Mouse (Mus musculus): Measurements from ENCODE around the gene Fxyd1. TPM values are rescaled to one million over a fixed set of nuclear protein-coding genes. Genes with fewer than 3 reads are reported as not detected.
A peak's percentile ranks its signal among the peaks of the same experiment; 100 is the strongest.

Fxyd1 gene
- polyA plus RNA-seq (2016; fragmentation: Nextera tagmentation; extraction: Ambion mirVana), result 6.2 and 7.7 TPM in 2 replicates

DNA sequence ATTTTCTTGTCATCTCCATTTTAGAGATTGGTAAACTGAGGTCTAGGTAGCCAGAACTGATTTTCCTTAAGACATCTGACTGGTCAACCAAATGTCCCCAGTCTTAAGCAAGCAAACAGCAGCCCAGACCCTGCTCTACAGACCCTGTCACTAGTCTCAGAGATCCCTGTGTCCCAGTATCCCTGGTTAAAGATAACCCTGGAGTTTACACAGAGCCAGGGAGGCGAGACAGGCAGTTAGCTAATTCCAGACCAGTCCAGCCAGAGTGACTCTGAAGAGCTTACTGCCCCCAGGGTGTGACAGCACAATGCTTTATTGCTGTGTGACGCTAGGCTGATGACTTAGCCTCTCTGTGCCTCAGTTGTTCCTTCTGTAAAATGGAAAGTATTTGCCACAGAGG lies at the start of gene Fxyd1:
Gene Fxyd1, minus strand, starts transcription at position 129 of the 400 bp plus-strand sequence.
- no peak within 1 kb of the TSS for H3K4me3 ChIP-seq
- DNase-seq (ENCODE audit: low spot score), result no peak
- H3K9me3 ChIP-seq (replicated peaks), result no peaks in the 10 kb centered on the region
- no peaks in the 10 kb centered on the region for H3K36me3 ChIP-seq
- peaks cover 36% of the 10 kb centered on the region for H3K4me1 ChIP-seq
- peaks cover 31% of the 10 kb centered on the region for H3K27me3 ChIP-seq (ENCODE audit: low read depth, poor library complexity, severe bottlenecking)
- WGBS, result 59% methylated on average over 2 of the region's 2 CpGs
- peak within 1 kb of the TSS; percentile 80; the same call in 1 of the 2 replicates for H3K27ac ChIP-seq

GRCm38 (mm10) chr7:31106166-31106565 lies 49.2 kb upstream of the Fxyd1 start:
- DNase-seq (ENCODE audit: low spot score), result no peak
- WGBS, result 60% methylated on average over 3 of the region's 3 CpGs
- Histone ChIP-seq H3K27ac (no peak overlapping the region), H3K36me3 (no peaks in the 10 kb centered on the region), H3K4me1 (0 out of 2 replicates have a peak, but pooled peaks cover 2% of the 10 kb centered on the region), H3K9me3 (replicated peaks) (no peaks in the 10 kb centered on the region), H3K4me3 (no peak overlapping the region), H3K27me3 (ENCODE audit: low read depth, poor library complexity, severe bottlenecking) (0 out of 2 replicates have a peak, but pooled peaks cover 12% of the 10 kb centered on the region)

GRCm38 (mm10) chr7:31105061-31105768 lies 48.2 kb upstream of the Fxyd1 start:
- Histone ChIP-seq H3K36me3 (no peaks in the 10 kb centered on the region), H3K4me1 (0 out of 2 replicates have a peak, but pooled peaks cover 2% of the 10 kb centered on the region), H3K27ac (no peak overlapping the region), H3K9me3 (replicated peaks) (no peaks in the 10 kb centered on the region), H3K4me3 (no peak overlapping the region), H3K27me3 (ENCODE audit: low read depth, poor library complexity, severe bottlenecking) (0 out of 2 replicates have a peak, but pooled peaks cover 12% of the 10 kb centered on the region)
- 66% methylated on average over 15 of the region's 15 CpGs for WGBS
- DNase-seq (ENCODE audit: low spot score), result peak; percentile 70

GRCm38 (mm10) chr7:31100786-31101185 lies 43.8 kb upstream of the Fxyd1 start:
- H3K27me3 ChIP-seq (ENCODE audit: low read depth, poor library complexity, severe bottlenecking), result 0 out of 2 replicates have a peak, but pooled peaks cover 12% of the 10 kb centered on the region
- H3K36me3 ChIP-seq, result no peaks in the 10 kb centered on the region
- no peak overlapping the region for H3K4me3 ChIP-seq
- no peaks in the 10 kb centered on the region for H3K9me3 ChIP-seq (replicated peaks)
- 87% methylated on average over 14 of the region's 14 CpGs for WGBS
- H3K4me1 ChIP-seq, result peaks cover 11% of the 10 kb centered on the region
- DNase-seq (ENCODE audit: low spot score), result no peak
- H3K27ac ChIP-seq, result no peak overlapping the region

DNA sequence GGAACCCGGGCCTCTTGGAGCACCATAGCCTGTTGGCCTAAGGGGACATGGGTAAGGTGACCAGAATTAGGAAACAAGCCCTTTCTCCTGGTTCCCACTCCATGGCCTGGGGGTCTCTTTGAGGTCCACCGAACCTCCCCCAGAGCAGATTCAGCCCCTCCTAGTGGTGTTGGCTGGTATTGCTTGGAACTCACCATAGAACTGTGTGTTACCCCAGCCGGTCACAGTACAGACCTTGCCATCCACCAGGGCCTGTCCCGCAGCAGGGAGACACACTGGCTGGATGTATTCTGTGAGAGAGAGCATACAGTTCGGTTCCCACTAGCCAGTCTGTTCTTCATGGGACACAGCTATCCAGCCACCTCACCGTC lies 42.6 kb upstream of the Fxyd1 start:
- WGBS, result 91% methylated on average over 6 of the region's 6 CpGs
- no peak for DNase-seq (ENCODE audit: low spot score)
- H3K27ac ChIP-seq, result no peak overlapping the region

DNA sequence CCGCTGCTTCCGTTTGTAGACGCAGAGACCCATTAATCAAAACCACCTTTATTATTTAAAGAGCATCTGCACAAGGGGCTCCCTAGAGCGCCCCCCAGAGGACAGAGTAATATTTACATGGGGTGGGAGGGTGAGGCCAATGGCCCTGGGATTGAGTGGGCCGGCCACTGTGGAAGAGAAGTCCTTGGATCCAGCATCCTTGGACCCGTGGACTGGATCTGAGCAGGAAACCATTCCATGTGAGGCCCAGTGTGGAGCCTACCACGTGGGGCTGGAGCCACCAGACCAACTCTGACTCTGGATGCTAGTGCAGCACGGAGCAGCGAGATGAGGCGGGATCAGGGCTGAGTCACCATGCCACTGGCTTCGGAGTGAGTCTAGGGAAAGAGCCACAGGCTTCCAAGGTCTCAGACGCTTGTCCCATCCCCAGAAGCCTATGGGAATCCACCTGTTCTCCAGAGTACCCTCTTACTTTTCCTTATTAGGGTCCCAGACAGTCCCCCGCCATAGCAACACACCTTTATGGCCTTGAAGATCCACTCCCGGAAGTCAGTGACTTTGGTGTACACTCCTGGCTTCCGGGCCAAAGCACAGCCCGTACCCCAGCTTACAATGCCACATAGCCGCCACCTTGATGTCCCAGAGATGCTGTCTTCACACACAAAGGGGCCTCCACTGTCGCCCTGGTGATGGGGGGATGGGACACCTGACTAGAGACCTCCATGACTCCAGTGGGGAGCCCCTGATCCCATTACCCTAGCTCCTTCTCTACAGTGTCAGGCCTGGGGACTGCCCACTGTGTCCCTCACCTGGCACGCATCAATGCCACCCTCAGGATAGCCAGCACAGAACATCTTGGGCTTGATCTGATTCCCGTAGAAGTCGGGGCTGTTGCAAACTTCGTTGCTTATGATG lies 42.0 kb upstream of the Fxyd1 start:
- Histone ChIP-seq H3K36me3 (no peaks in the 10 kb centered on the region), H3K4me1 (peaks cover 11% of the 10 kb centered on the region), H3K9me3 (replicated peaks) (no peaks in the 10 kb centered on the region), H3K27me3 (ENCODE audit: low read depth, poor library complexity, severe bottlenecking) (0 out of 2 replicates have a peak, but pooled peaks cover 11% of the 10 kb centered on the region), H3K27ac (no peak overlapping the region), H3K4me3 (no peak overlapping the region)
- 80% methylated on average over 22 of the region's 22 CpGs for WGBS
- DNase-seq (ENCODE audit: low spot score), result no peak

More for the DNA sequence above, 42.6 kb upstream of the Fxyd1 start:
- peaks cover 11% of the 10 kb centered on the region for H3K4me1 ChIP-seq
- H3K27me3 ChIP-seq (ENCODE audit: low read depth, poor library complexity, severe bottlenecking), result 0 out of 2 replicates have a peak, but pooled peaks cover 12% of the 10 kb centered on the region
- no peaks in the 10 kb centered on the region for H3K36me3 ChIP-seq
- H3K4me3 ChIP-seq, result no peak overlapping the region
- H3K9me3 ChIP-seq (replicated peaks), result no peaks in the 10 kb centered on the region

DNA sequence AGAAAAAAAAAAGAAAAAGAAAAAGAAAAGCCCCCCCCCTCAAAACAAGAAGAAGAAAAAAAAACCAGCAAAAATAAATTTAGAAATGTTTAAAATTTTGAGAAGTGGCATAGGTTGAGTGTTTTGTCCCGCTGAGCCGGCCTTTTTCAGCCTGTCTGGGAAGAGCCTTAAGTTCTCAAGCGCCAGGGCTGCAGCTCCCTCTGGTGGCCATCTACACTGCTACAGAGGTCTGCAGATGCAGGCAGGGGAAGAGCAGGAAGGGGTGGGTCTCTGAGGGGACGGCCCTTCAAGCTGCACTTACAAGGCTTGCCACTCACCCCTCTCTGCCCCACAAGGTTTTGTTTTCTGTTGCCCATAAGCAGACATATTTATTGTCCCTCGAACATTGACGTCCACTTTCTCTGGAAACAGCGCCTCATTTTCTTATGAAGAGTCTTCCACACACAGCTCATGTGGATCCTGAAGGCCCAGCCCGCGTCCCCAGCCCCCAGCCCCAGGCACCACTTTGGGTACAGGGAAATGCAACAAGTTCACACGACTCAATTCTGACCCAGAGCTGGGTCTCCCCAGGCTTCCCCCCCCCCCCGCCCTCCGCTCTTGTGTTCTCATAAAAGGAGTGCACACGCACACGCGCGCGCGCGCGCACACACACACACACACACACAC lies 40.7 kb upstream of the Fxyd1 start:
- WGBS, result 35% methylated on average over 20 of the region's 20 CpGs
- Histone ChIP-seq H3K9me3 (replicated peaks) (no peaks in the 10 kb centered on the region), H3K27ac (peak overlapping the region; percentile 66), H3K4me3 (peak overlapping the region; percentile 37), H3K4me1 (peaks cover 11% of the 10 kb centered on the region), H3K36me3 (no peaks in the 10 kb centered on the region), H3K27me3 (ENCODE audit: low read depth, poor library complexity, severe bottlenecking) (no peaks in the 10 kb centered on the region)
- DNase-seq (ENCODE audit: low spot score), result peak; percentile 91

- no peak overlapping the region for H3K27ac ChIP-seq
- 72% methylated on average over 9 of the region's 9 CpGs for WGBS
- H3K27me3 ChIP-seq (ENCODE audit: low read depth, poor library complexity, severe bottlenecking), result no peaks in the 10 kb centered on the region
- no peak for DNase-seq (ENCODE audit: low spot score)
- H3K4me3 ChIP-seq, result no peak overlapping the region
- no peaks in the 10 kb centered on the region for H3K36me3 ChIP-seq
- no peaks in the 10 kb centered on the region for H3K9me3 ChIP-seq (replicated peaks)
- peaks cover 11% of the 10 kb centered on the region for H3K4me1 ChIP-seq
Measured at GRCm38 (mm10) chr7:31096892-31097564, 40.0 kb upstream of the Fxyd1 start.

GRCm38 (mm10) chr7:31094774-31095501 lies 37.9 kb upstream of the Fxyd1 start:
- H3K9me3 ChIP-seq (replicated peaks), result no peaks in the 10 kb centered on the region
- no peak overlapping the region for H3K4me3 ChIP-seq
- no peak overlapping the region for H3K27ac ChIP-seq
- DNase-seq (ENCODE audit: low spot score), result no peak
- no peaks in the 10 kb centered on the region for H3K27me3 ChIP-seq (ENCODE audit: low read depth, poor library complexity, severe bottlenecking)
- H3K36me3 ChIP-seq, result no peaks in the 10 kb centered on the region
- 18% methylated on average over 11 of the region's 12 CpGs for WGBS
- peaks cover 11% of the 10 kb centered on the region for H3K4me1 ChIP-seq

- Histone ChIP-seq H3K4me3 (no peak overlapping the region), H3K27me3 (ENCODE audit: low read depth, poor library complexity, severe bottlenecking) (no peaks in the 10 kb centered on the region), H3K36me3 (no peaks in the 10 kb centered on the region), H3K27ac (no peak overlapping the region), H3K4me1 (peaks cover 6% of the 10 kb centered on the region; the same call in 1 of the 2 replicates), H3K9me3 (replicated peaks) (no peaks in the 10 kb centered on the region)
- 80% methylated on average over 2 of the region's 2 CpGs for WGBS
- no peak for DNase-seq (ENCODE audit: low spot score)
Measured at GRCm38 (mm10) chr7:31089721-31090120, 32.7 kb upstream of the Fxyd1 start.

DNA sequence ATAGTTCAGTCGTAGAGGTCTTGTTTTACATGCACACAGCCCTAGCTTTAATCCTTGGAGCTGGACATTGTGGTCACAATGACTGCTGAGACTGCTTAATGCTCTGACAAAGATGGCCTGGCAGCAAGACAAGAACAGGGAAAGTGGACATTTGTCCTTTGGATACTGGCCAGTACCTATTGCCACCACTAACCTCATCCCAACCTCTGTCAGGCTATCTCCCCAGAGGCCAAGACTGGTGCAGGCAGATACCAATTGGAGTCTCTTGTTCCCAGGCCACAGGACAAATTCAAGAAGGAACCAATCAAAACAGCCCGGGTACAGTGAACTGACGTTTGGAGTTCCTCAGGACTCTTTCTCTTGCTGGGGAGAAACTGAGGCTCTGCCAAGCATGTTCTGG lies 31.2 kb upstream of the Fxyd1 start:
- Histone ChIP-seq H3K4me1 (peaks cover 14% of the 10 kb centered on the region; the same call in 1 of the 2 replicates), H3K9me3 (replicated peaks) (no peaks in the 10 kb centered on the region), H3K4me3 (no peak overlapping the region), H3K27me3 (ENCODE audit: low read depth, poor library complexity, severe bottlenecking) (no peaks in the 10 kb centered on the region), H3K36me3 (no peaks in the 10 kb centered on the region), H3K27ac (no peak overlapping the region)
- no peak for DNase-seq (ENCODE audit: low spot score)
- 80% methylated on average over 3 of the region's 3 CpGs for WGBS
